Mouse (Mus musculus) thymus, postnatal 0 days (tissue): Measurements from ENCODE around the gene Psme1. TPM values are rescaled to one million over a fixed set of nuclear protein-coding genes. Genes with fewer than 3 reads are reported as not detected.

Experiments used
- DNase-seq: peaks from one replicate; pipeline ENCODE4 v3.0.0-alpha.2; 2015; ENCODE audit warnings: low spot score
- polyA plus RNA-seq: library from polyadenylated mRNA; unstranded; fragments of >200 nt; fragmentation: Nextera tagmentation; extraction: Ambion mirVana; gene quantifications from 2 replicates; pipeline ENCODE4 v1.2.1, GENCODE M21; 2015

Gene Psme1
- polyA plus RNA-seq, 1 experiment from 2014 or later = 294 TPM

DNA sequence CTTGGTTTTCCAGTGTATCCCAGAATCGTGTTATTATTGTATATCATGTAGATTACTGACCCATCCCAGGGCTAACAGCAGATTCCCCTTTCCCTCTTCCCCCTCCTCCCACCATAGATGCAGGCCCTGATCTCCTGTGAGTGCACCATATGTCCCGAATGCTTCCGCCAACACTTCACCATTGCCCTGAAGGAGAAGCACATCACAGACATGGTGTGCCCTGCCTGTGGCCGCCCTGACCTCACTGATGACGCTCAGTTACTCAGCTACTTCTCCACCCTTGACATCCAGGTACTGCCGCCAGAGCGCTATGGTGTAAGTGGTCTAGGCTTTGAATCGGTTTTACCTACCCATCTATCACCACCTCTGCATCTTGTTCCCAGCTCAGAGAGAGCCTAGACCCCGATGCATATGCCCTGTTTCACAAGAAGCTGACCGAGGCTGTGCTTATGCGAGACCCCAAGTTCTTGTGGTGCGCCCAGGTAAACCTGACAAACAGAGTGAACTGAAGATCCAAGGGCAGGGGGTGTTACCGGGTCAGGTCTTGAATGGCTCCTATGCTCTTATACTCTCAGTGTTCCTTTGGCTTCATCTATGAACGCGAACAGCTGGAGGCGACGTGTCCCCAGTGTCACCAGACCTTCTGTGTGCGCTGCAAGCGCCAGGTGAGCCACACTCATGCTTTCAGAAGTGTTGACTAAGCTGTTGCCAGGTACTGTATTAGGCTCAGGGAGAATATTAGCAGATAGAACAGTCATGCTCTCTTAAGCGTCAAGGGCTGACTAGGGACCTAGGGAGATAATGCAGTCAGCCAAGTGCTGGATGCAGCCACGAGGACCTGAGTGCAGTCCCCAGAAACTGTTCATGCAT is 20.8 kb downstream of the Psme1 start:
- DNase-seq = no peak

DNA sequence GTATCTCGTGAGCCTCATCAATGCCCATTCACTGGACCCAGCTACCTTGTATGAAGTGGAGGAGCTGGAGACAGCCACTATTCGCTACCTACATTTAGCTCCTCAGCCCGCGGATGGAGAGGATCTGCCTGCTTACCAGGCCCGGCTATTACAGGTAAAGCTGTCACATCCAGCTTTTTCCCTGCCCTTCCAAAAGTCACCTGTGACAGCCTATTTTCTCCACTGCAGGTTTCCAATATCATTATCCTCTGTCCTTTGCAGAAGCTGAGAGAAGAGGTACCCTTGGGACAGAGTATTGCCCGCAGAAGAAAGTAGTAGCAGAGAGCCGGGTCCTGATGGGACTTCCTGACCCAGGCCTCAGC is 25.3 kb downstream of the Psme1 start, which contains the start of gene Irf9:
TSS of gene Irf9 (plus strand) at position 301 of the 362 bp plus-strand sequence.
- no peak for DNase-seq

DNA sequence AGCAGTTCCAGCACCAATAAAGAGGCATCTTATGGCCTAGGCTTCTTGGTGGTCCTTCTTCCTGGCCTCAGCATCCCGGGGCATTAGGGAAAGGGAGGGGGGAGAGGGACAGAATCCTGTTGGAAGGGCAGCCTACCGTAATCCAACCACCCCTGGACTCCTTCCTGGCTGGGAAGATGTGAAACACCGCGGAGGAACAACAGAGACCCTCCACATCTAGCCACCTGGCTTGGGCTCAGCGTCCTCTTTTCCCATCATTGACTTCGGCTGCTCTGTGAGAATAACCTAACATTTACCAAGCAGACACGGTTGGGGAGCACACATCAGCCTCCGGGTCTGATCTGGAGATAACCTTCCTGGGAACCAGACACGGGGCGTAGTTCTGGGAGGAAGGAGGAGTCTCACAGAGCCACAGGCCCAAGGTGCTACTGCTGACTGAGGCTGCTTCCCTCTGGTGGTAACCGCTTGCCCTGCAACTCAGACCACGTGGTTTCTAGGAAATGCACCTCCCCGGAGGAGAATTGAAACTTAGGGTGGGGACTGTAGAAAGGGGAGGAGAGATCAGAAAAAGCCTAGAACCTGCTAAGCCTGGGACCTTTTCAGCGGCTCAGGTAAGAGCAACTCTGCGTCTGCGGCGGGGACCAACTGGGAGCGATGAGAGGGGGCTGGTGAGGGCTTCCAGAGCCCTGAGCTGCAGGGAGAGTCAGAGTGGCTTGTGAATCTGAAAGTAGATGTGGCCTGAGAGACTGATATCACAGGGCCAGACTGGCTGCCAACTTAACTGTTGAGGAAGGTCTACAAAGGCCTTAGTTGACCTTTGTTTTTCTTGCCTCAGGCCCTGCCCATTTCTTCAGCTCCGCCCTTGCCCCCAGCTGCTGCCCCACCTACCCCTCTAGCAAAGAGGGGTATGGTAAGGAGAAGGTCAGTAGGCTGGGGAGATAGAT is 26.0 kb downstream of the Psme1 start:
- peak; percentile 95 for DNase-seq

DNA sequence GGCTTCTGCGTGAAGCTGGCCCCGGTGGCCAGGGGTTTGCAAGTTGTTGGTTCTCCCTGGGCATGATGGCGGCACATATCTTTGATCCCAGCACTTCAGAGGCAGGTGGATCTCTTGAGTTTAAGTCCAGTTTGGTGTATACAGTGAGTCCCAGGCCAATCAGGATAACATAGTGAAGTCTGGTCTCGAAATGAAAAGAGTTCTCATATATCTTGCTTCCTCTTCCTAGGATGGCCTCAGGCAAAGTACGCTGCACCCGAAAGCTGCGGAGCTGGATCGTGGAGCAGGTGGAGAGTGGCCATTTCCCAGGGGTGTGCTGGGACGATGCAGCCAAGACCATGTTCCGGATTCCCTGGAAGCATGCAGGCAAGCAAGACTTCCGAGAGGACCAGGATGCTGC is 26.9 kb downstream of the Psme1 start:
- no peak for DNase-seq

DNA sequence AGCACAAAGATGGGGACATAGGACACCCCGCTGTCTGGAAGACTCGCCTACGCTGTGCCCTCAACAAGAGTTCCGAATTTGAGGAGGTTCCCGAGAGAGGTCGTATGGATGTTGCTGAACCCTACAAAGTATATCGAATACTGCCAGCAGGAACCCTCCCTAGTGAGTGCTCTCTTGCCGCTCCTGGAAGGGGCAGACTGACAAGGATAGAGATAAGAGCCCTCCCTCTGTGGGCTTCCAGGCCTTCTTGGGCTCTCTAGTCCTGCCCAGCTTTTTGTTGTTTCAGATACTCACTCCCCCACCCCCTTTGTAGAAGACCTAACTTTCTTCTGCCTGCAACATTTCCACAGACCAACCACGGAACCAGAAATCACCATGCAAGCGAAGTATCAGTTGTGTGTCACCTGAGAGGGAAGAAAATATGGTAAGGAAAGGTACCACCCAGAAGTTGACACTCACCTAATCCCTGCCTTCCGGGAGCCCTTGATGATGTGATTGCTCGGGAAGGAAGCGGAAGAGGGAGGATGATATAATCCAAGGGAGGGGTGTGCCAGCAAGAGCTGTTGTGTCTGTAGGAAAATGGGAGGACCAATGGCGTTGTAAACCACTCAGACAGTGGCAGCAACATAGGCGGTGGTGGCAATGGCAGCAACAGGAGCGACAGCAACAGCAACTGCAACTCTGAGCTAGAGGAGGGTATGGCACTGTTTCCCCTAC is 28.0 kb downstream of the Psme1 start:
- no peak for DNase-seq

DNA sequence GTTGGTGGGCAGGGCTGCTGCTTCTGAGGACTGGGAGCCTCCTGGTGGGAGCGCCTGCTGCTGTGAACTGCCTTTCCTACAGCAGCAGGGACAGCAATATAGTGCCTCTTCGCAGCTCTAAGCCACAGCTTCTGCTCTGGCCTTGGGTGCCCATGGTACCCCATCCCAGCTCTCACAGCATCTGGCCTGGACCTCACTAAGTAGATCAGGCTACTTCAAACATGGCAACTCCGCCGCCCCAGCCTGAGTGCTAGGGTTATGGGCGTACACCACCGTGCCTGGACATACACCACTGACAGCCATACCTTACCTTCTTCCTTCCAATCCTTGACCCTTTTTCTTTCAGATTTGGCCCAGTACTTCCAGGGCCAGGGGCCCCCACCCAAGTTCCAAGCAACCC is 30.4 kb downstream of the Psme1 start:
- no peak for DNase-seq

DNA sequence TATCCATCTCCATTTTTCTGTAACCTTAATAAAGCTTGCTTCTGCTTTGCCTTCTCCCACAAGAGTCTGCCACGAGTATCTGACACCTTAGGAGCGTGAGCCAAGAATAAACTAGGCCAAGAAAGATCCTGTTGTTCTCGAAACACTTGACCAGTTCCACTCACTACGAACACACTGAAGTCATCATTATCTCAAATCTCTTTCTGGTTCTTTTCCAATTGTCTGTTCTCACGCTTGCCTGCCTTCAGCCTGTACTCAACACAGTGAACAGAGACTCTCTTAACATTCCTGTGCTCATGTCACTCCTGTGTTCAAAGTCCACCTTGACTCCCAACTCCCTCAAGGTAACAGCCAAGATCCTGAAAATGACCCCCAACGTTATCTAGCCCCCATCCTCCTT is 35.4 kb downstream of the Psme1 start:
- DNase-seq = no peak

DNA sequence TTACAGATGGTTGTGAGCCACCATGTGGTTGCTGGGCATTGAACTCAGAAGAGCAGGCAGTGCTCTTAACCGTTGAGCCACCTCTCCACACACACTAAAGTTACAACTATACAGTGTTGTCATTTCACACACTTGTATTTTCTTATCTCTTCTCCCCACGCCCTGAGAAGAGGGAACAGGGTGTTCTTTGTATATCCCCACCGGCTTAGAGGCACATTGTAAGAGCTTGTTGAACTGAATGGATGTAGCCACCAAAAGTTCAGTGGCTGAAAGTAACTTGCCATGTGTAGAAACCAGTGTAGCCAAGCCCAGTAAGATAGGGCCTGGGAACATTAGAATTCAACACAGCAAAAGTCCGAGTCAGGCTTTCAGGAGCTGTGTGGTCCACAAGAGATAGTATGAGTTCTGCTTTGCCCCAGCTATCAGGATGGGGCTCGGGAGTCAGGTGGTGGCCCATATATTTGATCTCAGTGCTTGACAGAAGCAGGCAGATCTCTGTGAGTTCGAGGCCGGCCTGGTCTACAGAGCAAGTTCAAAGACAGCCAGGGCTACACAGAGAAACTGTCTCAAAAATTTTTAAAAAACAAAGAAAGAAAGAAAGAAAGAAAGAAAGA is 36.7 kb downstream of the Psme1 start:
- no peak for DNase-seq

DNA sequence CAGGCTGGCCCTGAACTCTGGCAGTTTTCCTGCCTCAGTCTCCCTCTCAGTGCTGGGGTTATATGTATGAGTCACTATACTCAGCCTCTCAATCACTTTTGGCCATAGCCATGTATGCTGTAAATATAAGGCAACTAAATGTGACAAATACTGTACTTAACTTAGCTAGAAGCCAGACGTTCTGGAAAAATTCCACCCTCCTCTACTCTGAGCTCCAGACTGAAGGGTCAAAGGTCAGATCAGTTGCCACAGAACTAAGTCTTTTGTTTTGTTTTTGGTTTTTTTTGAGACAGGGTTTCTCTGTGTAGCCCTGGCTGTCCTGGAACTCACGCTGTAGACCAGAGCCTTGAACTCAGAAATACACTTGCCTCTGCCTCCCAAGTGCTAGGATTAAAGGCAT is 38.0 kb downstream of the Psme1 start:
- no peak for DNase-seq

DNA sequence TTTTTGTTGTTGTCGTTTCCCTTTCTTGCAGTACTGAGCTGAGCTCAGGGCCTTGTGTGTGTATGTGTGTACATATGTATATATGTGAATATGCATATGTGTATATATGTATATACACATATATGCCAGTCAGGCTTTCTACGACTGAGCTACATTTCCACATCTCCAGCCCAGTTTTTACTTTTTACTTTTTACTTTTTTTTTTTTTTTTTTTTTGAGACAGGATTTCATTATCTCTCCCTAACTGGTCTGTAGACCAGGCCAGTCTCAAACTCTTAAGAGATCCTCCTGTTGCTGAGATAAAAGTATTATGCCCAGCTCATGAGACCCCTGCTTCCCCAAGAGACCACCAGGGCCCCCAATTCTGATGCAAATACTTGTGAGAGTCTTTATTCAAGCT is 38.9 kb downstream of the Psme1 start:
- DNase-seq = no peak

DNA sequence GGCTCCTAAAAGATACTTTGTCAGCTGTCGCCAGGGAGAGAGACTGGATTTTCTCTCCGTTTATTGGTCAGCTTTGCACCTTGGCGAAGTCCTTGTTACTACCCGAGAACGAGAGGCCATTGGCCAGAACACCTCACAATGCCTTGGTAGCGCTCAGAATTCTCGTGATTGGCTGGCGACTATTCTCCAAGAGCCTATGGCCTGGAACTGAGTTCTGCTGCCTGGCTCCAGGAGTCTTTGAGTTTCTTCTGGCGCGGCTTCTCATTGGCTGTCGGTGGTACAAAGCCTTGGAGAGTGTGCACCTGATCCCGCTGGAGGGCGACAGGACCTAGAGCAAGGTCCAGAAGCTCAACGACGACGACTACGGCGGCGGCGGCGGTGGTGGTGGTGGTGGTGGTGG is 39.9 kb downstream of the Psme1 start, which contains the start of gene Rec8:
TSS of gene Rec8 (plus strand) at position 216 of the 400 bp plus-strand sequence.
- peak; percentile 64 for DNase-seq

DNA sequence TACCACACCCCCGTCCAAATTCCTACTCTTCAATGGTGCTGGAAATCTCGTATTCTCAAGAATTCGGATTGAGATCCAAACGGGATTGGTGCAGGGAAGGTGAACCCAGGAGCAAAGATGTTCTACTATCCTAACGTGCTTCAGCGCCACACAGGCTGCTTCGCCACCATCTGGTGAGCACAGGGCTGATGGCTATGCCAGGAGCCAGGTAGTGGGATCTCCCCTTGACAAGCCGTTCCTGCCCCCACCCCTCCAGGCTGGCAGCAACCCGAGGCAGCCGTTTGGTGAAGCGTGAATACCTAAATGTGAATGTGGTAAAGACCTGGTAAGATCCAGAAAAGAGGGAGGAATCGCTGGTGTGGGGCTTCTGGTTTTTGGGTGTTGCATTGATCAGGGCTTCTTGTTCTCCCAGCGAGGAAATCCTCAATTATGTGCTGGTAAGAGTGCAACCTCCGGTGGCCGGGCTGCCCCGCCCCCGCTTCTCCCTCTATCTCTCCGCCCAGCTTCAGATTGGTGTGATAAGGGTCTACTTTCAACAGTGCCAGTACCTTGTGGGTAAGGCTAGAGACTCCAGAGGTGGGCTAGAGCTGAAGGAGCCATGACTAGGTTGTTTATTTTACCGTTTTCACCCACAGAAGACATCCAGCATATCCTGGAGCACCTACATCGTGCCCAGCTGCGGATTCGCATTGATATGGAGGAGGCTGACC is 40.7 kb downstream of the Psme1 start:
- no peak for DNase-seq

DNA sequence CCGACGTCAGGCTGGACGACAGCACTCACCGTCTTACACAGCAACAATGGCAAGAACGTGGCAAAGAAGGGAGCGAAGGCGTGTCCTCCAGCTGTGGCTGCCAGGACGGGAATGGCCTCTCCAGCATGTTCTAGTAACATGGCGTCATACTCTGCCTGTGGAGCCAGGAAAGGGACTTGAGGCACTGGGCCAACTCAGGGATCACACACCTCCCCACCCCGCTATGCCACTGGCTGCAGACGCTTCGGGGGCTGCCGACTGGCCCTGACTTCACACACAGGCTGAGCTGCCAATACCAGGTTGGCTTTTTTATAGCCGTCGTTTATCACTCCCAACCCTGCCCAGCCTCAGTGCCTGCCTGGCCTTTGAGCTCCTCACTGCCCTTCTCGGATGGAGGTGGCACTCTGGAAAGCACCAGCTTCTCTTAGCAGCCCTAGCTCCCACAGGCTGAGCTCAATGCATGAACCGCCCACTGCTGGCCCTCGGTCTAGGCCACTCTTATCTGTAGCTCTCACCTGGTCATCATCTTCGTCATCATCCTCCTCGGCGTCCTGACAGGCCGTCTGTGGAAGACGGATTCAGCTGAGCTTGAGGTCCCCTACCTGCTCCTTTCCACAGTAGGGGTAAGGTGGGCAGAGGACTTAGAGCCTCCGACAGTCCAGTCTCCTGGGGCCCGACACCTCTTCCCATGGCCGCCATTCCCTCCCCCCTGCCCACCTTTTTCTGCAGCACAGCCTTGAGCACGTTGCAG is 50.3 kb downstream of the Psme1 start:
- DNase-seq = no peak

DNA sequence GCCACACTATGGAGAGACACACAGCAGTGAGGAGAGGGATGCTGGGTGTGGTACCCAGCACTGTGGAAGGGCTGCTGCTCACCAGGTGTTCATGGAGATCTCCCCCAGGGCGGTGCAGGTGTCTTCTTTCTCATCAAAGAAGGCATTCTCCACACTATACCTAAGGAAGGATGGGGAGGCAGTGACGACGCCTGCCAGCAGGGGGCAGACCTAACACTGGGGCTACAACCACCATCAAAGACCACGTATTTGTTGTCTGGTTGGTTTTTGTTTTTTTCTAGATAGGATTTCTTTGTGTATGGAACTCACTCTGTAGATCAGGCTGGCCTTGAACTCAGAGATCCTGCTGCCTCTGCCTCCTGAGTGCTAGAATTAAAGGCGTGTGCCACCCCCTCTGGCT is 51.4 kb downstream of the Psme1 start:
- DNase-seq = peak; percentile 80

Other genes starting within 250 kb of the Psme1 start
- 62.4 and 63.8 TPM in 2 replicates for gene Dhrs4, start 99.4 kb upstream of the Psme1 start, polyA plus RNA-seq
- 1.1 and 1.3 TPM in 2 replicates for gene Carmil3, start 87.5 kb upstream of the Psme1 start, polyA plus RNA-seq
- gene Cpne6, start 67.7 kb upstream of the Psme1 start, polyA plus RNA-seq = 0.31 and 0.39 TPM in 2 replicates
- gene Nrl, start 53.1 kb upstream of the Psme1 start, polyA plus RNA-seq = 0.07 and 0.08 TPM in 2 replicates
- 4.7 and 5.6 TPM in 2 replicates for gene Pck2, start 37.9 kb upstream of the Psme1 start, polyA plus RNA-seq
- gene Dcaf11, start 18.1 kb upstream of the Psme1 start, polyA plus RNA-seq = 50.3 and 55.9 TPM in 2 replicates
- 2.1 and 3.2 TPM in 2 replicates for gene A730061H03Rik, start 17.7 kb upstream of the Psme1 start, polyA plus RNA-seq
- 0.26 and 0.33 TPM in 2 replicates for gene Fitm1, start 2.5 kb upstream of the Psme1 start, polyA plus RNA-seq
- 4.8 and 5.6 TPM in 2 replicates for gene Emc9, start 7.2 kb downstream of the Psme1 start, polyA plus RNA-seq
- gene Psme2, start 13.0 kb downstream of the Psme1 start, polyA plus RNA-seq = 604 and 625 TPM in 2 replicates
- gene Rnf31, start 13.6 kb downstream of the Psme1 start, polyA plus RNA-seq = 18.0 and 22.6 TPM in 2 replicates
- 46.6 and 50.2 TPM in 2 replicates for gene Irf9, start 25.4 kb downstream of the Psme1 start, polyA plus RNA-seq
- gene Rec8, start 39.9 kb downstream of the Psme1 start, polyA plus RNA-seq = 0.57 and 0.98 TPM in 2 replicates
- gene Ipo4, start 57.8 kb downstream of the Psme1 start, polyA plus RNA-seq = 32.8 and 39.6 TPM in 2 replicates
- gene Gm49378, start 59.8 kb downstream of the Psme1 start, polyA plus RNA-seq = 0.71 and 1.7 TPM in 2 replicates
- 71.6 and 76.7 TPM in 2 replicates for gene Tm9sf1, start 65.7 kb downstream of the Psme1 start, polyA plus RNA-seq
- gene Tssk4, start 72.1 kb downstream of the Psme1 start, polyA plus RNA-seq = 0.62 and 0.81 TPM in 2 replicates
- 78.1 and 80.2 TPM in 2 replicates for gene Mdp1, start 82.4 kb downstream of the Psme1 start, polyA plus RNA-seq
- gene Gmpr2, start 93.8 kb downstream of the Psme1 start, polyA plus RNA-seq = 67.1 and 71.3 TPM in 2 replicates
- 529 and 550 TPM in 2 replicates for gene Nedd8, start 94.0 kb downstream of the Psme1 start, polyA plus RNA-seq
- 55.4 and 57.7 TPM in 2 replicates for gene Tinf2, start 103.7 kb downstream of the Psme1 start, polyA plus RNA-seq
- gene Tgm1, start 135.8 kb downstream of the Psme1 start, polyA plus RNA-seq = 2.0 and 3.0 TPM in 2 replicates
- gene Rabggta, start 144.1 kb downstream of the Psme1 start, polyA plus RNA-seq = 32.2 and 39.4 TPM in 2 replicates
- 63.6 and 65.8 TPM in 2 replicates for gene Dhrs1, start 167.6 kb downstream of the Psme1 start, polyA plus RNA-seq
- 37.8 and 47.2 TPM in 2 replicates for gene Nop9, start 167.6 kb downstream of the Psme1 start, polyA plus RNA-seq
- 0.14 TPM in 1 of 2 replicates, not detected in the other for gene Cideb, start 180.3 kb downstream of the Psme1 start, polyA plus RNA-seq
- gene Ltb4r2, start 183.3 kb downstream of the Psme1 start, polyA plus RNA-seq = 0.78 and 1.2 TPM in 2 replicates
- 3.7 and 4.3 TPM in 2 replicates for gene Ltb4r1, start 187.8 kb downstream of the Psme1 start, polyA plus RNA-seq
- 2.2 and 2.7 TPM in 2 replicates for gene Adcy4, start 206.0 kb downstream of the Psme1 start, polyA plus RNA-seq
- 70.3 and 76.2 TPM in 2 replicates for gene Ripk3, start 210.7 kb downstream of the Psme1 start, polyA plus RNA-seq
- gene Nfatc4, start 245.0 kb downstream of the Psme1 start, polyA plus RNA-seq = 1.7 and 2.2 TPM in 2 replicates